Mouse (Mus musculus) liver, postnatal 0 days (tissue): ENCODE measurements around the gene Lhfp. TPM values are rescaled to one million over a fixed set of nuclear protein-coding genes. Genes with fewer than 3 reads are reported as not detected.

Source experiments
- ATAC-seq: fragments of 200-750 bp; cut with Nextera tagmentation; 2 replicates; pipeline ENCODE4 v1.8.0; 2017; ENCODE audit warnings: mild to moderate bottlenecking, moderate library complexity
- DNase-seq: peaks from one replicate; pipeline ENCODE4 v3.0.0-alpha.2; 2016
- H3K27ac ChIP-seq: fragments of 300-500 bp; sonication (generic); 2 replicates; pipeline ENCODE4 v1.5.1; 2014; ENCODE audit warnings: antibody characterized with exemption, moderate library complexity, mild to moderate bottlenecking, low read depth
- H3K27me3 ChIP-seq: fragments of 300-500 bp; sonication (generic); 2 replicates; pipeline ENCODE4 v1.6.1; 2014; ENCODE audit warnings: low read length, control low read depth, mixed read lengths; ENCODE audit not compliant: insufficient read depth
- H3K36me3 ChIP-seq: fragments of 300-500 bp; sonication (generic); replicated peaks from 2 replicates; pipeline ENCODE4 v1.6.1; 2014; ENCODE audit warnings: mild to moderate bottlenecking, control low read depth, low read length, moderate library complexity, mixed read lengths; ENCODE audit not compliant: insufficient read depth
- H3K4me1 ChIP-seq: fragments of 300-500 bp; sonication (generic); 2 replicates; pipeline ENCODE4 v1.6.1; 2014; ENCODE audit warnings: antibody characterized with exemption, mild to moderate bottlenecking, control low read depth; ENCODE audit not compliant: insufficient read depth
- H3K4me2 ChIP-seq: fragments of 300-500 bp; sonication (generic); 2 replicates; pipeline ENCODE4 v1.6.1; 2014; ENCODE audit warnings: low read depth, mild to moderate bottlenecking, low read length, moderate library complexity, mixed read lengths
- H3K4me3 ChIP-seq: fragments of 300-500 bp; sonication (generic); 2 replicates; pipeline ENCODE4 v1.5.1; 2014; ENCODE audit warnings: low read depth, low read length
- H3K9ac ChIP-seq: fragments of 300-500 bp; sonication (generic); replicated peaks from 2 replicates; pipeline ENCODE4 v1.6.1; 2014; ENCODE audit warnings: mild to moderate bottlenecking, moderate library complexity
- H3K9me3 ChIP-seq: fragments of 300-500 bp; sonication (generic); 2 replicates; pipeline ENCODE4 v1.6.1; 2016; ENCODE audit warnings: mild to moderate bottlenecking, control low read depth, low read length, mixed read lengths
- CTCF ChIP-seq: sonication (generic); IDR thresholded peaks from 2 replicates; pipeline ENCODE4 v1.5.1; 2016; ENCODE audit warnings: antibody characterized with exemption, low read depth
- EP300 ChIP-seq: IDR thresholded peaks from 2 replicates; pipeline ENCODE4 v1.6.1; 2016; ENCODE audit warnings: antibody characterized with exemption, low read depth, mild to moderate bottlenecking
- WGBS: fragments of 180-500 bp; shearing (Covaris S2); extraction: QIAGEN DNeasy Blood & Tissue Kit; methylation state at CpG from one replicate; pipeline ENCODE4 v1.1.7; 2014; ENCODE audit not compliant: insufficient replicate concordance; 5-methylcytosine and 5-hydroxymethylcytosine counted together
- polyA plus RNA-seq: library from polyadenylated mRNA; unstranded; fragments of >200 nt; fragmentation: Nextera tagmentation; extraction: Ambion mirVana; gene quantifications from 2 replicates; pipeline ENCODE4 v1.2.1, GENCODE M21; 2015

Gene Lhfp
- polyA plus RNA-seq, 1 experiment from 2014 or later = 10.4 TPM

GRCm38 (mm10) chr3:53139205-53139604 is 97.9 kb downstream of the Lhfp start:
- H3K36me3 ChIP-seq = no peaks in the 10 kb centered on the region
- H3K9ac ChIP-seq = no peak overlapping the region
- no peak overlapping the region for H3K27ac ChIP-seq
- no peaks in the 10 kb centered on the region for H3K27me3 ChIP-seq
- DNase-seq = no peak
- H3K9me3 ChIP-seq = no peaks in the 10 kb centered on the region
- H3K4me2 ChIP-seq = no peak overlapping the region
- H3K4me3 ChIP-seq = no peak overlapping the region
- TF ChIP-seq EP300 (no peak), CTCF (no peak)
- H3K4me1 ChIP-seq = no peaks in the 10 kb centered on the region
- ATAC-seq = no peak

GRCm38 (mm10) chr3:53139642-53140041 is 98.3 kb downstream of the Lhfp start:
- TF ChIP-seq CTCF = no peak
- Histone ChIP-seq H3K36me3 (no peaks in the 10 kb centered on the region), H3K4me1 (no peaks in the 10 kb centered on the region), H3K27me3 (no peaks in the 10 kb centered on the region), H3K4me3 (no peak overlapping the region), H3K9me3 (no peaks in the 10 kb centered on the region), H3K4me2 (no peak overlapping the region), H3K27ac (no peak overlapping the region), H3K9ac (no peak overlapping the region)
- DNase-seq = no peak
- ATAC-seq = no peak
- 63% methylated on average over 5 of the region's 5 CpGs for WGBS

GRCm38 (mm10) chr3:53142528-53142927 is 101.2 kb downstream of the Lhfp start:
- no peak for TF ChIP-seq CTCF
- TF ChIP-seq EP300 = no peak
- H3K27ac ChIP-seq = no peak overlapping the region
- ATAC-seq (no peak), DNase-seq (no peak)
- H3K4me1 ChIP-seq = no peaks in the 10 kb centered on the region
- no peak overlapping the region for H3K4me2 ChIP-seq
- no peak overlapping the region for H3K9ac ChIP-seq
- no peaks in the 10 kb centered on the region for H3K36me3 ChIP-seq
- no peaks in the 10 kb centered on the region for H3K9me3 ChIP-seq
- H3K4me3 ChIP-seq = no peak overlapping the region
- WGBS = 74% methylated on average over 9 of the region's 9 CpGs
- no peaks in the 10 kb centered on the region for H3K27me3 ChIP-seq

GRCm38 (mm10) chr3:53145526-53145925 is 104.2 kb downstream of the Lhfp start:
- WGBS = 65% methylated on average over 2 of the region's 2 CpGs
- Histone ChIP-seq H3K4me2 (no peak overlapping the region), H3K36me3 (no peaks in the 10 kb centered on the region), H3K27me3 (no peaks in the 10 kb centered on the region), H3K9me3 (no peaks in the 10 kb centered on the region), H3K4me1 (no peaks in the 10 kb centered on the region), H3K9ac (no peak overlapping the region), H3K4me3 (no peak overlapping the region), H3K27ac (no peak overlapping the region)
- DNase-seq (no peak), ATAC-seq (no peak)
- TF ChIP-seq EP300 (no peak), CTCF (no peak)

GRCm38 (mm10) chr3:53145946-53146345 is 104.6 kb downstream of the Lhfp start:
- Histone ChIP-seq H3K9ac (no peak overlapping the region), H3K27me3 (no peaks in the 10 kb centered on the region), H3K36me3 (no peaks in the 10 kb centered on the region), H3K4me3 (no peak overlapping the region), H3K4me1 (no peaks in the 10 kb centered on the region), H3K4me2 (no peak overlapping the region), H3K27ac (no peak overlapping the region), H3K9me3 (no peaks in the 10 kb centered on the region)
- no peak for TF ChIP-seq CTCF
- WGBS = 68% methylated on average over 5 of the region's 5 CpGs
- ATAC-seq (no peak), DNase-seq (no peak)

- WGBS = 74% methylated on average over 5 of the region's 5 CpGs
- H3K9ac ChIP-seq = no peak overlapping the region
- no peaks in the 10 kb centered on the region for H3K36me3 ChIP-seq
- H3K27ac ChIP-seq = no peak overlapping the region
- ATAC-seq = no peak
- no peaks in the 10 kb centered on the region for H3K4me1 ChIP-seq
- H3K27me3 ChIP-seq = no peaks in the 10 kb centered on the region
- no peak overlapping the region for H3K4me2 ChIP-seq
- H3K4me3 ChIP-seq = no peak overlapping the region
- no peak for DNase-seq
- TF ChIP-seq EP300 = no peak
- TF ChIP-seq CTCF = no peak
- no peaks in the 10 kb centered on the region for H3K9me3 ChIP-seq
These were observed 105.7 kb downstream of the Lhfp start for GRCm38 (mm10) chr3:53147001-53147400.

- Histone ChIP-seq H3K27me3 (no peaks in the 10 kb centered on the region), H3K27ac (no peak overlapping the region), H3K9me3 (no peaks in the 10 kb centered on the region), H3K4me3 (no peak overlapping the region), H3K4me2 (no peak overlapping the region), H3K9ac (no peak overlapping the region), H3K36me3 (no peaks in the 10 kb centered on the region), H3K4me1 (no peaks in the 10 kb centered on the region)
- 77% methylated on average over 3 of the region's 3 CpGs for WGBS
- ATAC-seq = no peak
- no peak for TF ChIP-seq CTCF
- no peak for TF ChIP-seq EP300
- DNase-seq = no peak
These were observed 107.4 kb downstream of the Lhfp start for GRCm38 (mm10) chr3:53148751-53149150.
